Mouse (Mus musculus) testis, adult 2 months (tissue): Measurements from ENCODE around the gene Epp13.
"Not testable (repeated sequence)": the region's sequence is repeated elsewhere in the genome, so short reads cannot be mapped to it uniquely, and the experiment has no call there.

Experiments used
- CTCF ChIP-seq: fragments of 200-500 bp; IDR thresholded peaks from 2 replicates; pipeline ENCODE4 v1.5.1; 2012; ENCODE audit warnings: low read depth, mild to moderate bottlenecking, inconsistent platforms, low read length, moderate library complexity; ENCODE audit not compliant: control insufficient read depth, insufficient read depth, insufficient replicate concordance
- POLR2A ChIP-seq: fragments of 200-500 bp; IDR thresholded peaks from 2 replicates; pipeline ENCODE4 v1.6.1; 2012; ENCODE audit warnings: low read depth, mild to moderate bottlenecking, inconsistent platforms, low read length, moderate library complexity; ENCODE audit not compliant: control insufficient read depth

GRCm38 (mm10) chr7:6240841-6241425, 11.6 kb upstream of the Epp13 start:
- TF ChIP-seq CTCF: peak; percentile 39; the same call in 1 of the 2 replicates
- TF ChIP-seq POLR2A: not testable (repeated sequence)
